Mouse (Mus musculus): Measurements from ENCODE around the gene Cntrob. TPM values are rescaled to one million over a fixed set of nuclear protein-coding genes. Genes with fewer than 3 reads are reported as not detected.
"Not testable (repeated sequence)": the region's sequence is repeated elsewhere in the genome, so short reads cannot be mapped to it uniquely, and the experiment has no call there.

Gene Cntrob
- total RNA-seq, 1 experiment from 2014 or later, result 27.7 TPM

- no peak for ATAC-seq (ENCODE audit: extremely low read depth, insufficient number of reproducible peaks, low FRiP score, poor library complexity, severe bottlenecking)
Measured at GRCm38 (mm10) chr11:69356544-69356943, 33.0 kb upstream of the Cntrob start.

- ATAC-seq (ENCODE audit: extremely low read depth, insufficient number of reproducible peaks, low FRiP score, poor library complexity, severe bottlenecking), result no peak
Measured at GRCm38 (mm10) chr11:69346441-69346840, 22.9 kb upstream of the Cntrob start.

- peak; percentile 21; the same call in 1 of the 2 replicates for ATAC-seq (ENCODE audit: extremely low read depth, insufficient number of reproducible peaks, low FRiP score, poor library complexity, severe bottlenecking)
Measured at GRCm38 (mm10) chr11:69340161-69341131, 16.9 kb upstream of the Cntrob start, which contains the start of gene Rnf227. Gene Rnf227 (plus strand): TSS chr11:69340461.

- no peak for ATAC-seq (ENCODE audit: extremely low read depth, insufficient number of reproducible peaks, low FRiP score, poor library complexity, severe bottlenecking)
Measured at GRCm38 (mm10) chr11:69334796-69335195, 11.2 kb upstream of the Cntrob start.

GRCm38 (mm10) chr11:69333922-69334321, 10.3 kb upstream of the Cntrob start:
- ATAC-seq (ENCODE audit: extremely low read depth, insufficient number of reproducible peaks, low FRiP score, poor library complexity, severe bottlenecking), result no peak

- ATAC-seq (ENCODE audit: extremely low read depth, insufficient number of reproducible peaks, low FRiP score, poor library complexity, severe bottlenecking), result no peak
Measured at GRCm38 (mm10) chr11:69332713-69333253, 9.2 kb upstream of the Cntrob start.

- ATAC-seq (ENCODE audit: extremely low read depth, insufficient number of reproducible peaks, low FRiP score, poor library complexity, severe bottlenecking), result peak; percentile 69
Measured at GRCm38 (mm10) chr11:69331929-69332405, 8.4 kb upstream of the Cntrob start.

GRCm38 (mm10) chr11:69331152-69331551, 7.6 kb upstream of the Cntrob start:
- no peak for ATAC-seq (ENCODE audit: extremely low read depth, insufficient number of reproducible peaks, low FRiP score, poor library complexity, severe bottlenecking)

GRCm38 (mm10) chr11:69328517-69328916, 4.9 kb upstream of the Cntrob start:
- no peak for ATAC-seq (ENCODE audit: extremely low read depth, insufficient number of reproducible peaks, low FRiP score, poor library complexity, severe bottlenecking)

- ATAC-seq (ENCODE audit: extremely low read depth, insufficient number of reproducible peaks, low FRiP score, poor library complexity, severe bottlenecking), result no peak
Measured at GRCm38 (mm10) chr11:69327648-69328047, 4.1 kb upstream of the Cntrob start.

- no peak for ATAC-seq (ENCODE audit: extremely low read depth, insufficient number of reproducible peaks, low FRiP score, poor library complexity, severe bottlenecking)
Measured at GRCm38 (mm10) chr11:69327157-69327442, 3.5 kb upstream of the Cntrob start.

GRCm38 (mm10) chr11:69326408-69327156, 3.0 kb upstream of the Cntrob start:
- ATAC-seq (ENCODE audit: extremely low read depth, insufficient number of reproducible peaks, low FRiP score, poor library complexity, severe bottlenecking), result no peak

- ATAC-seq (ENCODE audit: extremely low read depth, insufficient number of reproducible peaks, low FRiP score, poor library complexity, severe bottlenecking), result peak; percentile 70
Measured at GRCm38 (mm10) chr11:69325628-69326407, 2.2 kb upstream of the Cntrob start, which contains the start of gene Kcnab3. Gene Kcnab3 (plus strand): TSS chr11:69326258.

- ATAC-seq (ENCODE audit: extremely low read depth, insufficient number of reproducible peaks, low FRiP score, poor library complexity, severe bottlenecking), result no peak
Measured at GRCm38 (mm10) chr11:69324749-69325148, 1.2 kb upstream of the Cntrob start.

- no peak for ATAC-seq (ENCODE audit: extremely low read depth, insufficient number of reproducible peaks, low FRiP score, poor library complexity, severe bottlenecking)
Measured at GRCm38 (mm10) chr11:69322693-69323471, 693 bp downstream of the Cntrob start.

GRCm38 (mm10) chr11:69322010-69322409, 1.6 kb downstream of the Cntrob start:
- no peak for ATAC-seq (ENCODE audit: extremely low read depth, insufficient number of reproducible peaks, low FRiP score, poor library complexity, severe bottlenecking)

GRCm38 (mm10) chr11:69321580-69321979, 2.0 kb downstream of the Cntrob start:
- no peak for ATAC-seq (ENCODE audit: extremely low read depth, insufficient number of reproducible peaks, low FRiP score, poor library complexity, severe bottlenecking)

- not testable (repeated sequence) for ATAC-seq (ENCODE audit: extremely low read depth, insufficient number of reproducible peaks, low FRiP score, poor library complexity, severe bottlenecking)
Measured at GRCm38 (mm10) chr11:69318000-69318399, 5.6 kb downstream of the Cntrob start.
